Mouse (Mus musculus) heart, postnatal 36 days (tissue): ENCODE measurements around the gene Tnik. TPM values are rescaled to one million over a fixed set of nuclear protein-coding genes. Genes with fewer than 3 reads are reported as not detected.

Source experiments
- DNase-seq, 2 experiments: peaks; one replicate each; pipeline ENCODE4 v3.0.0; 2021 to 2022
- intact Hi-C: fragments of 180-260 bp; cut with DNase I; formaldehyde crosslinking; loops from one replicate; pipeline ENCODE4 v1.15.1; 2025
- total RNA-seq, 2 experiments: library from RNA; stranded (reverse); gene quantifications; 2 replicates each; pipeline ENCODE4 v1.2.3; 2021

Gene Tnik
- total RNA-seq, 2 experiments from 2014 or later, result 35.1 to 43.9 TPM

DNA sequence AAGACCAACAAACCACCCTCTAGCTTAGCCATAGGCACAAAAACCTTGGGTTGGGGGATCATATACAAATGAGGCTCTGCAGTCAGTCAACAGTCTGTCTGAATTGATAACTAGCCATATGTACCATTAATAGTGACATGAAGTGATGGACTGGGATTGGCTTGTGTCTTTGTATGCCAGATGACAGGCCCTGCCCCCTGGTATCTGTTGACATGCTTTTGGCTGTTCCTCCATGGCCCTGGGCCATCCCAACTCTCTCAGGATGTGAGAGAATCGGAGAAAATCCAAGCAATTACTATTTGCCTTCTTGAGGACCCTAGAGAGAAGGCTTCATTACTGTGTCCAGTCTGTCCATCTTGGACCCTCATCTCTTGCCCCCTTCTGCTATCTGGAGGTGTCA, 82.4 kb downstream of the Tnik start:
- DNase-seq, result no peak
- intact Hi-C loops, result no loop called here

DNA sequence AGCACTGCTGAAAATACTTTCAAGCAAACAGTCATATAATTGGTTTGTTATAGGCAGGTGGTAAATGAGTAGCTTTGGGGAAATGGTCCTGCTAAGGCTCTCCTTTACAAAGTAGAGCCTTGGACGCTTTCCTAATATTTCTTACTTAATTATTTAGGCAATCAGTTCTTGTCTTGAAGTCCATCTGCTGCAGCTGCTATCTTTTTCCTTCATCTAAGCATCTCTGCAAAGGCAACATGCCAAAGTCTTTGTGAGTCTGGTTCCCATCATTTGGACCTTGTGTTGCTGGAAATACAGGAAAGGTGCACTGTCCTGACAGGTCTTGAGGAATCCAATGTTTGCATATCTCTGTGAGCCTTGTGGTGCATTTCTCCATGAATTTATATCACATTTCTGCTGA, 82.9 kb downstream of the Tnik start:
- DNase-seq, result no peak

DNA sequence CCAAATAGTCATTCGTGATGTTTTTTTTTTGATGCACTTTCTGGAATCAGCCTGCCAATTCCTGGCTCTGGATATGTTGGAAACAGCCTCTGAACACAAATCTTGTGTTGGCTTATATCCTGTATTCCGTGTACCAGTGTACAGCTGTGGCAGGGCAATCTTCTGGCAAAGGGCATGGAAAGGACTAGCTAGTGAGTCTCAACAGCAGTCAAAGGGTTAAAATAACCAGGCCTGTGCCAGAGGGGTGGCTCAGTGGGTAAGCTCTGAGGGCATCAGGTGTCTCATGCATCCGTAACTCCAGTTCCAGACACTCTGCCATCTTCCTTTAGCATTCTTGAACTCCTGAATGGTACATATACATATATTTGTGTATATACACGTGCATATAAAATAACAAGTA, 83.5 kb downstream of the Tnik start:
- intact Hi-C loops, result no loop called here
- DNase-seq, result no peak

More for the DNA sequence above, 82.9 kb downstream of the Tnik start:
- intact Hi-C loops, result no loop called here

DNA sequence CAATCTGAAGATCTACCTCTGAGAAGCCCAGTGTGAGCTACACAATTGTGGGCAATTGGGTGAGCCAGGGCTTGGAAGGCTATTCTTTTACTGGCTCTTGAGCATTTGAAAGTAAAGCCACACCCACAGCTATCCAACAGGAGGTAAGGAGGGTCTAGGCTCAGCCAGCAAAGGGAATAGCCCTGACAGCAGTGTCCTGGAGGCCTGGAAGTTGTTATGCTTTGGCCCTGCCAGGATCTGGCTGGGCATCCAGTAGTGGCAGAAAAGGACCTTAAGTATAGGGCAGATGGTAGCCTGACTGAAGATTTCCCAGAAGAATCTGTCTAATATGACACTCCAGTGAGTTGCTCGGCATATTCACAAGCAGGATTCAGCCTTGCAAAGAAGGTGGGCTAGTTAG, 85.7 kb downstream of the Tnik start:
- DNase-seq, result no peak

DNA sequence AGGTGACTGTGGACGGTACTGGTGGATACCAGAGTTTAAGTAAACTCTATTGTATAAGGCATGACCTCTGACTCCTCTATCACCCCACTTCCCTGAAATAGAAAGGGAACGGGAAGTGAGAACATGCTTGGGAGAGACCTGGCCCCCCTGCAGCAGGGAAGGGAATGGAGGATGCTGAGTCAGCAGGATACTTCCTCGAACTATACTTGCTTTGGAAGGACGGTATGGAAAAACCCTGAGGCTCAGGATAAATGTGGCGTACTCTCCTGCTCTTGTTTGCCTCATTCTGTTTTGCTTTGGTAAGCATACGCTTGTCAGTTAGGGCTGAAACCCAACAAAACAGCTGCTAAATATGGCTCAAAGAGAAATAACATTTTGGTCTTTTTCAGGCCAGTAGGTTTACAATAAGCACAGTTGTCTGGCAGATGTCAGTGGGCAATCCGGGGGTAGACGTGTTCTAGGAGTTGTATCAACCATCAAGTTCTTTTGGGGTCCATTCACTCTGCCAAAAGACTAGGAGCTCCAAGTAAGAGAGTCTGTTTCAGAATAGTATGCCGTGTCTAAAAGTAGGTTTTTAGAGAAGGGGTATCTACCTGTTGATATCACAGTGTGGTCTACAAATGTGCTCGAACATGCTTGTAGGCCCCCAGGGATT, 87.3 kb downstream of the Tnik start:
- intact Hi-C loops, result no loop called here
- DNase-seq, result no peak

More for the DNA sequence above, 85.7 kb downstream of the Tnik start:
- intact Hi-C loops, result no loop called here

DNA sequence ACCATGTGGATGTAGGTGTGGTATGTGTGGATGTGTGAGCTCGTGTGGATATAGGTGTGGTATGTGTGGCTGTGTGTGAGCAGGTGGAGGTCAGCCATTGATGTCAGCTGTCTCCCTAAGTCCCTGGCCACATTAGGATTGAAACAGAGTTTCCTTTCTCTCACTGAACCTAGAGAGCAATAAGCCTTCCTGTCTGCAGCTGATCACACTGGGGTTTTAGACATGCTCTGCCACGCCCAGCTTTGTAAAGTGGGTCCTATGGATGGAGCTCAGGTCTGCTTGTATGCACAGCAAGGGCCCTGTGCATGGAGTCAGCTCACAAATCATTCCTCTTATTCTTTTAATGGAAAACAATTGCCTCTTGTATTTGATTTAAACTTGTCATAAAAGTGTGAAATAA, 95.4 kb downstream of the Tnik start:
- DNase-seq, result no peak
- intact Hi-C loops, result no loop called here

DNA sequence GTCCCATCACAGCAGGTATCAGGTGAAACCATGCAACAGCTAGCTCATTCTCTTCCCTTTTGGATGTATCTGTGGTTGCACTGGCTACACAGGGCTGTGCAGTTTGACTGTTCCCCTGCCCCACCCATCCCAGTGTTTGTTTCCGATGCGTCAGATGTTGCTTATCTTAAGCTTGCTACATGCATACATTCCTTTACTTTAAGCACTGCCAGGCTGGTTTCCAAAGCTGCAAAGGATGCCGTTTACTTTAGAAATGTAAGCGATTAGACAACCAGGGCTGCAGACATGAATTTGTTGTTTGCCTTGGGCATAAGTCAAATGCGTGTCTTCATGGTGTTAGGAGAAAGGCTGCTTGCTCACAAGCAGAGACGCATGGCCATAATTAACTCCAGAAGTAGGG, 96.1 kb downstream of the Tnik start:
- intact Hi-C loops, result no loop called here
- DNase-seq, result no peak

DNA sequence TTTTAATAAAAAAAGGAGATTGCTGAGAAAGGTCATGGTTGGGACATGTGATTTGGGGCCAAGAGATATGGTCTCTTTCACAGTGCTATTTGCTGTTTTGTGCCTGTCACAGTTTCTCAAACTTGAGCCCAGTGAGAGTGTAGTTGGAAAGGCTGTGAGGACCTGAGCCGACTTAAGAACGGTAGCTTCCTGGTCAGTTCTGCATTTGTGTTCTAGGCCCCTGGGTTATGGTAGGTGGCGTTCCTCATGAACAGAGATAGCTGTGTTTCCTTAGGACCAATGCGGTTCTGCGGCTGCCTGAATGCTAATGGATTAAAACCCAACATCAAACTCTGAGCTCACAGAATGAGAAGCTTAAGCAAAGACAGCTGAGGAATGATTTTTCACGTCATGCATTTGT, 98.0 kb downstream of the Tnik start:
- DNase-seq, result no peak
- intact Hi-C loops, result no loop called here

DNA sequence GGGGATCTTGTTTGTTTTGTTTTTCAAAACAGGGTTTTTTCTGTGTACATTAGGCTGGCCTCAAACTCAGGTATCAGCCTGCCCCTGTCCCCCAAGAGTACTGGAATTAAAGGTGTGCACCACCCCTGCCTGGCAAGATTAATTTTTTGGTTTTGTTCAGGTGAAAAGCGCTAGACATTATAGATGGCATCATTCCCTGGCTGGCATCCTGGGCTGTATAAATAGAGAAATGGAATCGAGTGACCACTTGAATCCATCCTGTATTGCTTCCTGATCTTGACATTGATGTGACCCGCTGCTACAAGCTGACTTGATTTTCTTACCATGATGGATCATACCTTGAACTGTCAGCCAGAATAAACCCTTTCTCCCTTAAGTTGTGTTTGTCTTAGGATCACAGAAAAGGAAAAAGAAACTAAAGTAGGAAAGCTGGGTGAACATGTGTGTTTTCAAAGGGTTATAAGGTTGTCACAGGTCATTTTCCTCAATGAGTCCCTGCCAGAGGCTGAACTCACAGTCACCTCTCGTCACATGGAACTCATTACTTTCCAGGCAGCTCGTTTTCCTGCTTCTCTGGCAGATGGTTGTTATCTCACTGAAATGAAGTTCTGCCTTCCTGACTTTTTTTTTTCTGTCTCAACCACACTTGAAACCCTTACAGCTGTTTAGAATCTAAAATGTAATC, 100.6 kb downstream of the Tnik start:
- intact Hi-C loops, result no loop called here
- DNase-seq, result no peak

DNA sequence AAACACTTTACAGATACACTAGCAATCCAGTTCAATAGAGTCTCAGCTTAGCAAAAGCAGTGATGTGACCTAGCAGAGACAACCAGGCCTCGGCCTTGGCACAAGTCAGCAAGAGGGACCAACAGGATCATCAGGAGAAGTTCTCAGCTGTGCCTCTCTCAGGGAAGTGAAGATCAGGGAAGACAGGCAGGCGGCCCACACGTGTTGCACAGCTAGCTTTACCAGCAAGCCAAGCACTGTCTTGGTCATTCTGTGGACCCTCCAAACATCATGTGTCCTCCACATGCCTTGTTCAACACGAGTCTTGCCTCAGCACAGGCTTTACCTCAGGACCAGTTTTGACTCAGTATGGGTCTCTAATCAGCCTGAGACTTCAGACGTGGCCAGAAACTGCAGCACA, 105.7 kb downstream of the Tnik start:
- DNase-seq, result no peak
- intact Hi-C loops, result no loop called here

DNA sequence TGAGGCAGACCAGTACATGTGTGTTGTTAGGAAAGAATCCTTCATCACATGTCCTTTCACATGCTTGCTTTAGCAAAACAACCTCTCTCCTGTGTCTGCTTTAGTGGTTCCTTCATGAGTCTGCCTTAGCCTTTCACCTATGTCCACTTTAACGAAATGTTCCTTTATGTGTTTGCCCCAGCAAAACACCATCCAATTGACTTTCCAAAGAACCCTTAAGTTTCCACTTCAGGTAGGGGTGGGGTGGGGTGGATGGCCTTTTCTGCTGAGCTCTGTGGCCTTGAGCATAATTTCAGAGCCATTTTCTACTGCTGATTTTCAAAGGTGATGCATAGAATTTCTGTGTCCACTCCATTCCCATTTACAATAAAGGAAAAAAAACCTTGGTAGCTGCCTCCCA, 106.3 kb downstream of the Tnik start:
- intact Hi-C loops, result no loop called here
- DNase-seq, result no peak

DNA sequence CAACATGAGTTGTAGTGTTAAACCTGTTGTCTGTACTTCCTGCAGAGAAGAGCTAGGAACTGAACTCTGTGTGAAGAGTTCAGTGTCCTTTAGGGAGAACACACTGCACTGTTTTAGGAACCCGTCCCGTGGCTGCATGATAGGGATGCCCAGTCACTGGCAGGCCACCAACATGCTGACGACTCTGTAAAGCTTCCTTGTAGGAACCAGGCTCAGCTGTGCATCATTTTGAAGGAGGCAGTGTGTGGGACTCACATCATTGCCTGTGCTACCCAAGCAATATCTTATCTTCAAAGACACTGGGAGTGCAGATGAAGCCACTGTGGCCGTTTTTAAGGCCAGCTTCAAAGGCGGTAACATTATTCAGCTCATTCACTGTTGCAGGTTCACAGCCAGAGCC, 106.7 kb downstream of the Tnik start:
- intact Hi-C loops, result no loop called here
- peak; percentile 55 to 56 for DNase-seq

DNA sequence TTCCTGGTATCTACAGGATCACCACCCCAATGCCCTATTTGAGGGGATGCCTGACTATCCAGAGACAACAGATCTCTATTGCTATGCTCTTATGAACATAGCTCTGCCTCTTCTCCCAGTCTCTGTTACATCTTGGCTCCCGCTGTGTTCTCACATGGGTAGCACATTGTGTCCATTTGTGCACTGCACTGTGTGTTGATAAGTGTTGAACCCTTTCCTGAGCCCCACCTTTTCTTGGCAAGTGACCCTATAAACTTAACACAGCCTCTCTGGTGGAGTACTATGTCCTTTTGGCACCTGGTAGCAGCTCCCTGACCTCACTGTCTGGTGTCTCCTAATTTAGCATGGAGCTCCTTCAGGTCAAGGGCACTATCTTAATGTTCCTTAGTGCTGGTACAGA, 108.6 kb downstream of the Tnik start:
- intact Hi-C loops, result no loop called here
- DNase-seq, result peak; percentile 52 to 59

DNA sequence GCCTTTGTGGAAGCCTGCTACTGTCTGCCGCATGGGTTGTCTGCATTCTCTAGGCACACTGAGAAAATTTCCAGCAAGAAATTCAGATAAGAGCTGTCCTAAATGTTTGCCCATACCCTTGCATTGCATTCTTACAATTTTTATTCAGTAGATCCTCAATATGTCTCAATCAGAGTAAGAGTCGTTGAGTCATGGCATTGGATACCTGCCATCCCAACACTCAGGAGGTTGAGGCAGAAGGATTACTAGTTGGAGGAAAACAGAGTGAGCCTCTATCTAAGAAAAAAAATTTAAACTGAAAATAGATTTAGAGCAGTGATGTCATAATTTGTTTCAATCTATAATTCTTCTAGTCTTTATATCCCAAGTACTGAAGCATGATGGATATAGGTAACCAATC, 109.4 kb downstream of the Tnik start:
- no peak for DNase-seq
- intact Hi-C loops, result no loop called here

DNA sequence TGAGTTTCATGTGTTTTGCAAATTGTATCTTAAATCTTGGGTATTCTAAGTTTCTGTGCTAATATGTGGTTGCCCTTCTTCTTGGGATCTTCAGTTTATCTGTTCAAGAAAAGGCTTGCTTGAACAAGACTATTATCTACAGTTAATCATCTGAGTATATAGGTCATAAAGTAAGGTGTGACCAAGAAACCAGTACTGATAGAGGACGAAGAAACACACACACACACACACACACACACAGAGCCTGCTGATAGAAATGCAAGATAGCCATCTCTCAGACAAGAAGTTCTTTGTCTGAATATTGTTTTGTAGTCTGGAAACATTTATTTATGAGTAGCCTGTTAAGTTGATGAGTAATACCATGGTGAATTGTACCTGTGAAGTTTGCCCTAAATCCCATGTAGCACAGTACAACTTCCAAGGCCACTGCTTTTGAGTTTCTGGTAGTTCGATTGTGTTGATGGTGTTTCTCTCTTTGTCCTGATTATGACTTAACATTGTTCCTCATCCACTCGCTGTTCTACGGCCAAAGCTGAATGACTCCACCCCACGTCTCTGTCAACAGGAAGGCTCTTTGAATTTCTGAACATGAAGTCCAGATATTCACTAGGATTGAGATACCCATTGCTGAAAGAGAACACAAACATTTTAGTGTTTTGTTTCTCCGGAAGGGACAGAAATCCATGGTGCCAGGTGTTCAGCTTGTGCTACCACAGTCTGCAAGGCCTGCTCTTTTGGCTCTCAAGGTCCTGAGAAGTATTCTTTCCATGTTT, 111.9 kb downstream of the Tnik start:
- intact Hi-C loops, result no loop called here
- DNase-seq, result no peak

DNA sequence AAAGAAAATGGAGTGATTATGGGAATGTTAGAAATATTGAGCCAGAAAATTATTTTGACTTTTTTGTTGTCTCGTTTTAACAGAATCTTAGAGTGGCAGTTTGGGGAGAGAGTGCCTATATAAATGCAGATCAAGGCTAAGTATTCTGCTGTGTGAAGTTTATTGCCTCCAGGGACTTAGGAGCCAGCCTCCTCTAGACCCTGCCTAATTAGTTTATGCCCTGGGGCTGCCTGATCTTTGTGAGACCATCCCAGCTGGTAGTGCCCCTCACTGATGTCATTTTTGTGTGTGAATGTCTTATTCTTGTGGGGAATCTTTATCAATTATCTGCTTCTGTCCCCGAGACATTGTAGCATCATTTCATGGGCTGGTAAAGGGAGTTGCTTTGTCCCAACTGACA, 117.2 kb downstream of the Tnik start:
- no peak for DNase-seq
- intact Hi-C loops, result no loop called here

DNA sequence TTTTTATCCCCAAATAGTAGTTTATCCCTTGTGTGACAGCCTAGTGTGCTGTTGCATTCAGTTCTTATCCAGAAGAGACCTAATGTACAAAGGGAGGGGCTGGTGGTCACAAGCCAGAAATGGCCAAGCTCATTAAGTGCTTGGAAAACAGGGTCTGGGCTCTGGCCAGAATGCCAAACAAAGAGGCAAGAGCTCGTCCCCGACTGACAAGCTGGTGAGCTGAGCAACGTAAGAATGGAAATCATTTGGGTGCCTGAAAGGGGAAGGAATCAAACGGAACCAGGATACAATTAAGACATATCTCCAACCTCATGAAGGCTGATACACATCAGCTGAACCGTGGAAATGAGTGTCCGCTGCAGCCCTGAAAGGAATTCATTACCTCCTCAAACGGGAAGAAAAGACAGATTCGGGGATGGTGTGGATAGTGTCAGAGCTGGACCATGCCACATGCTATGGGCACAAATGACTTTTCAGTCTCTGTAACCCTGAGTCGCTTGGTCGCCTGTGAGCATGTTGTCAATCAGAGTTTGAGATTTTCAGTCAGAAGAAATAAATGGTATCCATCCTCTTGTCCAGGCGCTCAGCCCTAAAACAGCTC, 120.6 kb downstream of the Tnik start:
- intact Hi-C loops, result no loop called here
- no peak for DNase-seq

DNA sequence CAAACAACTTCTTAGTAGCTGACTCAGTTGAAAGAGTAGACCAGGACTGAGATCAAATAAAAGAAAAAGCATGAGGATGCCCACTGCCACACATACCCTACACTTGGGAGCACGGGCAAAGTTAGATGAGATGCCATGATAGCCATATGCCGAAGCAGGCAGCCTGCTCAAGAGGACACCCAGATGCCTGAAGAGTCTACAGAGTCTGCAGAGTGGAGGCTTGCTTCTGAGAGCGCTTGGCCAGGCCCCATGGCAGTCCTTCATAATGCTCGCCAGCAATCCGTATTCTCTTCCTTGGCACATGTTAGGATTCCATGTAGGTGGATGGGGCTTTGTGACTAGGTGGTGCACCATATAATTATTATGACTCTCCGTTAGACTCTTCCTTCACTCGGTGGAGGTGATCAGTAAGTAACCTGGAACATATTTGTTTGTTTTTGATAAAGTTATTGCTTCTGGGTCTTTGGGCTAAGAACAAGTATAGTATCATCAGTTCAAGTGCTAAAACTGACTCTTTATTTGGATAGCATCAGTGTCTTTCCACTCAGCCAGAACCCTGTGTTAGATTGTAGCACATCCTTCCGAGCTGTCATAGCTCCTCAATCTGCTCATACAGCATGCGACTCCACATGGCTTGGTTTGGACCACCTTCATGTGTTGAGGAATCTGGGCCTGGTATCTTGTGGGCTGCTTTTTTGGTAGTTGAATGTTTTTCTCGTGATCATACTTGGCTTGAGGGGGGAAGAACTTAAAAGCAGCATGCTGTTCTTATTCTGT, 122.4 kb downstream of the Tnik start:
- DNase-seq, result no peak
- intact Hi-C loops, result no loop called here

DNA sequence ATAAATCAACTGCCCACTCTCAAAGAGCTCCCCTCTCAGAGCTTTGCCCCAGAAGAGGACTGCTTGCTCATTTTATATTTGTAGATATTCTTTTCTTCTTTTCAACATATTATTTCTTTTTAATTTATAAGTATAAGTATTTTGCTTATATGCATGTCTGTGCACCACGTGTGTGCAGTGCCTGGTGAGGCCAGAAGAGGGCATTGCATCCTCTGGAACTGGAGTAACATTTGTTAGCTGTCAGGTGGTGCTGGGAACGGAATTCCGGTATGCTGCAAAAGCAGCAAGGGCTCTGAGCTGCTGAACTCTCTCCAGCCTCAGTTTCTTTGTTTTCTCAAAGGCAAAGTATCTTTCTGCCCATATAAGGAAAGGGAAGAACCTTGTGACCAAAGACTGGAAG, 125.5 kb downstream of the Tnik start:
- intact Hi-C loops, result no loop called here
- DNase-seq, result no peak

DNA sequence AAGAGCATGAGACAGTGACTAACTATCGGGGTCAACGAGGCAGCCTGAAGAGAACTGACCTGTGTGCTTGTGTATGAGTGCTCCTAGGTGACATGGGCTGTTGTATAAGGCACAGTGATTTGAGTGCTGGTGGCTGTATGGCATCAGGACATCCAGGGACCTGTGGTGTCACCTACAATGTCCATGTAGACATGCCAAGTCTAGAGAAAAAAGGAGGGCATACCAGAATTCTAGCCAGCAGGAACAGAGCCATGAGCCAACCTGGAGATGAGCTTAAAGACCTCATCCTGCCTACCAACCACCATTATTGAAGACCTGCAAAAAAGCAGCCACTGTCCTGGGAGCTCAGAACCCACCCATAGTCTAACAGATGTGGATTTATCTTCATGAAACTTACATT, 127.2 kb downstream of the Tnik start:
- no peak for DNase-seq
- intact Hi-C loops, result no loop called here

DNA sequence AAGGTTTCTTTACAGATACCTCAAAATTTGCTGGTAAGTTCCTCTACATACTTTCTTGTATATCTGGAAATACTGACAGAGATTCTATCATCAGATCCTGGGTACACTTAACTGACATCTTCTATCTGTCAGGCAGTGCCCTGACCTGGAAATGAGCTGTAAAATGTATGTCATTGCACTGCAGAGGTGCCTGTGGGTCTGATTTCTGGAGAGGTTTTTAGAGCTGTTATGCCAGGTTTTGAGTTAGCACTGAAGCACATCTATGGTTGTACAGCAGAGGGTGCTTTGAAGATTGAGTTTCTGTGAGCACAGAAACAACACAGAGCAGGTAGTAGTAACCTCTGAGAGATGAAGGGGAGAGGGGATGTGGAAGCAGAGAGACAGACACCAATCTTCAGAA, 129.5 kb downstream of the Tnik start:
- no peak for DNase-seq
- intact Hi-C loops, result no loop called here
